Mouse (Mus musculus): ENCODE measurements around the gene Tm2d1.
"Not testable (repeated sequence)": the region's sequence is repeated elsewhere in the genome, so short reads cannot be mapped to it uniquely, and the experiment has no call there.

Gene Tm2d1

DNA sequence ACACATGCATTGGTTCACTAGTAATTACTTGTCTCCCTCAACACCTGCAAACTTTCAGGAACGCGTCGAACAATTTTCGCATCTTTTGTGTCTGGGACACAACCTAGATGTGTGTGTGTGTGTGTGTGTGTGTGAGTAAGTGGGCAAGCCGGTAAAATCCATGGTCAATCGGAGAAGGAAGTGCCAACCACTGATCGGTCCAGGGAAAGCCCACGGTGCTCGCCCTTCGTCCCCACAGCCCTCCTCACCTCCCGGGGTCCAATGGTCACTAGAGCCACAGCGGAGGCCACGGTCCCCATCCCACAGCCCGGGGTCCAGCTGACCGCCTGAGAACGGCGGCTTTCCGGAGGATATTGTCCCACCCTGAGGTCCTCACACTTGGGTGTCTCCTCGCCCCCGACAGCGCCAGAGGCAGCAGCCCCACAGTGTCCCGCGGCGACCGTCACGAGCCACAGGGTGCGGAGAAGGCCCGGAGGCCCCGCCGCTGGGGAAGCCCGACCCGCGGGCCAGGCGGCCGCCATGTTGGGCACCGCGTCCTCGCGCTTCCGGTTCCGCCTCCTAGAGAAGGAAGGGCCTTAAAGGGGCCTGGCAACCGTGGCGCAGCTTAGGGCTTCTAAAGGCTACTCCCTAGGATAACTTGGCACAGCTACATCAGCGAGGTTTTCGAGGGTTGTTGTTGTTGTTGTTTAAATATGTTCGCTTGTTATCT, at the start of gene Tm2d1:
TSS of gene Tm2d1 (minus strand) at position 591 of the 709 bp plus-strand sequence.
- DNase-seq = peak; percentile 88

DNA sequence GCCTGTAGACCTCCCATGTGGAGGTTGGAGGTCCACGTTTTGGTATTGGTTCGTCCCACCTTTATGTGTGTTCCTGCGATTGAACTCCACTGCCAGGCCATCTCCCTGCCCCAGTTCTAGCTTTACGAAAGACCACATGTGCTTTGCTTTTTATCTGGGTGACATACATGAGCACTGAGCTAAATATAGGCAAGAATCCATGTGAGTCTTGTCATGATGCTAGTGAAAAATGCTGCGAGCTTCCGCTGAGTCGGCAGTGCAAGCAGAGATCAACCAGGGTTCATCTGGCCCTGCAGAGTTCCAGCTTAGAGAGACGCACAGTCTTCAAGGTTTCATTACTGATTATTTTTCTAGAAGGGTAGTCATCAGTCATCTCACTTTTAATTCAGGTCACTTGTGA, 45.3 kb upstream of the Tm2d1 start:
- DNase-seq = no peak

DNA sequence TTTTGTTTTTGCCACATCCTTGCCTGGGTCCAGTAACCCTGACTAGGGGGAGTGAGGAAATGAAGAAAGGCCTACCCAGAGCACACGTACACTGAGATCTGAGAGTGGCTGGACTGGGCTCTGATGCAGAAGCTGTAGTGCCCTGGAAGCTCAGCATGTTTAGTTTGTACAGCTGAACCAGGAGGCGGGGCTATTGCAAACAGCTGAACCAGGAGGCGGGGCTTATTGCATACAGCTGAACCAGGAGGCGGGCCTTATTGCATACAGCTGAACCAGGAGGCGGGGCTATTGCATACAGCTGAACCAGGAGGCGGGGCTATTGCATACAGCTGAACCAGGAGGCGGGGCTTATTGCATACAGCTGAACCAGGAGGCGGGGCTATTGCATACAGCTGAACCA, 32.0 kb upstream of the Tm2d1 start:
- not testable (repeated sequence) for DNase-seq

DNA sequence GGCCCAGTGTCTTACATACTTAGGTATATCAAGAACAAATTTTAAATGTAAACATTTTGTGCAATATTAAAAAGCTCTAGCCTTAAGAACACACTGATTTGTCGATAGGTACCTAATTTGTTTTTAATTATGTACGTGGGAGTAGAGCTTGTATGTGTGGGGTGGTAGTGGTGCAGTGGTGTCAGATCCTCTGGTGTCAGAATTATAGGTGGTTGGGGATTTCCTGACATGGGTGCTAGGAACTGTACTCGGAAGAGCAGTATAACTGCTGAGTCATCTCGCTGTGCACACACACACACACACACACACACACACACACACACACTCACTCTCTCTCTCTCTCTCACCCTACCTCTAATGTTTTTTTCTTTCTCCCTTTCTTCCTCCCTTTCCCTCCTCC, 25.3 kb upstream of the Tm2d1 start:
- no peak for DNase-seq

DNA sequence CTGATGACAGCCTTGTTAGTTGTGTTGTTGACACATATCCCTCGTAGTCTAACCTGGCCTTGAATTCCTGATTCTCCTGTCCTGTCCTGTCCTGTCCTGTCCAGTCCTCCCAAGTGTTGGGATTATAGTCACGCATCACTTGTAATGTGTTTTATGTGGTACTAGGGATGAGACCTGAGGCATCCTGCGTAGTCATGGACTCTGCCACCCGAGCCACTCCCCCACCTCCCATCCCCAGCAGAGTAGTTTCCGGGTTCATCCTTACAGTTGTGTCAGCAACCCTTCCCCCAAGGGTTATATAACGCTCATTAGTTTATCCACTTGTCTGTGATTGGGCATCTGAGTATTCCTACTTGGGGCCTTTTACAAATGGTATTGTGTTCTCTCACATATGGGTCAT, 21.3 kb upstream of the Tm2d1 start:
- no peak for DNase-seq

DNA sequence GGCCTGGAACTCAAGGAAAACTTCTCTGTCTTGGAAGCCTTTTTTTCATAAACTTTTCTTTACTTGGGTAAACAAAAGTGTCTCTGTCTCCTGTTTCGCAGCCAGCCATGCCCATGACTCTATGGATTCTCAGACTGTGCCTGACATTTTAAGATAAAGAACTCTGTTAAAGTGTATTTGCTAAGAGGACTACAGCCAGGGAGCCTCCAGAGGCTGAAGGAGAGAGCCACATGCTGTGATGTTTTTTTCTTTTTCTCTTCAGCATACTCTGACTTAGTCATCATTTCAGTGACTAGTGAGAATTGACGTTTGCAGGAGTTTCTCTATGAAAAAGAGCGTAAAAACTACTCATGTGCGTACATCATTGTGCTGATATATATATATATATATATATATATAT, 20.4 kb upstream of the Tm2d1 start:
- DNase-seq = no peak

DNA sequence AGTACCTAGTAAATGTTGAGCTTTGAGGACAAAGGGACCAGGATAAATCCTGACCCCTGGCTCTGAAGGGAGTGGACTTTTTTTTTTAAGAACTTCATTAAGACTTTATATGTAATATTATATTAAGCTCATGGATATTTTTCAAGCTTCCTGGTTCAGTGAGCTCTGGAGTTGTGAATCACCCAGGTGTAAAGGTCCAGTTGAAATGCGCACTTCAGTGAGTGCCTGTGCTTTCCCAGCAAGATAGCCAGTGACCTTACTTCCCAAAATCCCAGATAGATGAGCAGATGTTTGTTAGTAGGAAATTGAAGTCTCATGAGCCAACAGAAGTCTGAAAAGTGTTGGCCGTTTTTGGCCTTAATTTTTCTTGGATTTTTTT, 18.5 kb upstream of the Tm2d1 start:
- DNase-seq = no peak

DNA sequence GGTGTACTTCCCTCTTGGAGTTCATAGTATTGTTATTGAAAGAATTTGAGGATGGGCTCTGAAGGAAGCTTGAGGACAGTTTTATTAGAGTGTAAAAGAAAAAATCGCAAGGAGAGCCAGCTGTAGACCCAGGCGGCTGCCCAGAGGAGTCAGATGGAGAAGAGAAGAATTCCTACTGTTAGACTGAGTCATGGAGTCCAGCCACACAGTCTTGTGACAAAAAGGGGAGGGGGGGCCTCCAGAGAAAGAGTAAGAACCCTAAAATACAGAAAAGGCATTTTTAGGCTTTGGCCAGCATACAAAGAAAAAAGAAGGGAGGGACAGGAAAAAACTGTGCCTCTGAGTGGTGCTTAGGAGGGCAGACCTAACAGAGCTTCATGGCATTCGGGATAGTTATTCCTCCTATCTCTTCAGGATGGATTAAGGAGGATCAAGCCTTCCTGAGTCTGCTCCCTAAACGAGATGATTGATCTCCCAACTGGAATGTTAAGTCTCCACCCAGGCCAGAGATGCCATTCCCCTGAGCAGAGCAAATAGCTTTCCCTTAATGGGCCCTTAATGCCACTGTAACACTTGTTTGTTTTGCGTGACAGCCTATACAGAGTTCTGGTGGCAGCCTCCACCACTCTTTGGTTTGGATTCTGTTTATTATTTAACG, 17.9 kb upstream of the Tm2d1 start:
- no peak for DNase-seq

DNA sequence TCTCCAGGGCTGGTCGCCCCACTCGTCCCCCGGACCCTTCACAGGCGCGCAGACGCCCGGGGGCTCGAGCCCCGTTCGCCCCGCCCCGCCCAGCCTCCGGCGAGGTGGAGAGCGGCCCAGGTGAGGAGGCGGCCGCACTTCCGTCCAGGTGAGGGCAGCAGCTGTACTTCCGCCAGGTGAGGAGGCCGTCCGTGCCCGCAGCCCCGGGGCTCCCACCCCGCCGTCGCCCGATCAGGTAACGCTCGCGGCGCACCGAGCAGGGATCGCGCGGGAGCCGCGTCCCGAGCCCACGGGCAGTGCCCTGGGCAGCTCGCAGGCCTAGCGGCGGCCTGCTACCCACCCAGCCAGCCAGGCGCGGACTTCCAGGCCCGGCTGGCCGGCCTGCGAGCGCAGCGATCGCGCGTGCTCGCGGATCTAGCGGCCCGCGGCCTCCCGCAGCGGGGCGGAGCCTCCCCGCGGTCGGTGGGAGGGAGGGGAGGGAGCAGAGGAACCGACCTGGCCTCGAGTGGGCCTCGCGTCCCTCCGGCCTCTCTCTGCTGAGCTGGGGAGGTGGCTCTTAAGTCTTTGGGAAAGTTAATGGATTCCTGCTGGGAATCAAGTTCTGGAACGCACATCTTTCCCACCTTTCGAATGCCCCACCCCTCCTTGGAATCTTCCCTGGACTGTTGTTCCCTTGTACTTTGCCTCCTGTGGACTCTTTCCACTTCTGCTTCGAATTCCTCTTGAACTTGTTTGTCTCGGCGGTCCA, 12.8 kb upstream of the Tm2d1 start, which contains the start of gene Patj:
TSS of gene Patj (plus strand) at position 96 of the 748 bp plus-strand sequence.
- peak; percentile 72 for DNase-seq

DNA sequence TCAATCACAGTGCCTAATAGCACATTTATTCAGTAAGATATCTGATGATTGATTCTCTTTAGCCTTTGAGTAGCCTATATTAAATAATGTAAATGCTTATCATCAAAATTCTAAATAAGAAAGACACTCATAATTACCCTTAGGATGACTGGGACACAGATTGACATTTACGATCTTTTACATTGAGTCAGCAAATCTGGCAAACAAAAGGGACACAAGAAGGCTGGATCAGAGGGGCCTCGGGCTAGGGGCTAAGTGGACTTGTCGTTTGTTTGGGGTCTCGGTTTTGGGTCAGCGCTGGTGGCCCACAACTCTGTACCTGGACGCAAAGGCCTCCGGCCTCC, 12.2 kb upstream of the Tm2d1 start:
- DNase-seq = no peak

DNA sequence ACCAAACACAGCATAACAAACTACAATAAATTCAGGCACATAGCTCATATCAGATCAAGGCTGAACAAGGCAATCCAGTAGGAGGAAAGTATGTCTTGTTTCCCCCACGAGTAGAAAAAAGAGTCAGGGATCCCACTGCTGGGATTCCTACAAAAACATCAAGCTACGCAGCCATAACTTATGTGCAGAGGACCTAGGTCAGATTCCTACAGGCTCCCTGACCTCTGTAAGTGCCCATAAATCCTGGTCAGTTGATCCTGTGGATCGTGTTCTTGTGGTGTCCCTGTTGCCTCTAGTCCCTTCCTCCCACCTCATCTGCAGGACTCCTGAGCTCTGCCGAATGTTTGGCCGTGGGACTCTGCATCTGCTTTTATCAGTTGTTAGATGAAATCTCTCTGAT, 1.9 kb upstream of the Tm2d1 start:
- DNase-seq = no peak

DNA sequence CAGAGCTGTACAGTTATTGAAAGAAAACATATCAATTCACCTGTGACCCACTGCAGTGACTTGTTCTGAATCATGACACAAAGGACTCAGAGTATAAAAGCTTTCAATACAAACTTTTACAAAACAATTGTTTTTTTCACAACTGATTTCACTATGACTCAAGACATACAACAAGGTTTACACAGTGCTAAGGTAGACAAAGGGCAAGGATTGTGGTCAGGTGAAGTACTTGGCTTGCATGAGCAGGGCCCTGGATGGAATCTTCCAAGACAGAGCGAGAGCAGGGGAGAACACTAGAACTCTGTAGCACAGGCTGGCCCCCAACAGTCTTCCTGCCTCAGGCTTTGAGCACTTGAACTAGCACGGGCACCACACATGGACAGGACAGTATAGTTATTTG, 6.2 kb downstream of the Tm2d1 start:
- no peak for DNase-seq

DNA sequence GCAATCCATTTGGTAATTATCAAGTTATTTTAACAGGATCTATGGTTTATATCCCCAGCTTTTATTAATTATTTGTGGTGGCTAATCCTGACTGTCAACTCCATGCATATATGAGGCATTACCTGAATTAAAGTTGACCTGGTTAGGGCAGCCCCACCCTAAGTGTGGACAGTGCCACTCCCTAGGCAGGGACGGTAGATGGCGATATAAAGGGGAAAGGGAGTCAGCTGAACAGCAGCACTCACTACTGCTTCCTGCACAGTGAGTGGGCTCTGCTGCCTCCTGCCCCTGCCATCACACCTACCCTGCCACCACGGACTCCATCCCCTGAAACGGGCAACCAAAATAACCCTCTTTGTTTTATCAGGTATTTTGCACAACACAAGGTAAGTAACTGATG, 7.7 kb downstream of the Tm2d1 start:
- peak; percentile 6 for DNase-seq

DNA sequence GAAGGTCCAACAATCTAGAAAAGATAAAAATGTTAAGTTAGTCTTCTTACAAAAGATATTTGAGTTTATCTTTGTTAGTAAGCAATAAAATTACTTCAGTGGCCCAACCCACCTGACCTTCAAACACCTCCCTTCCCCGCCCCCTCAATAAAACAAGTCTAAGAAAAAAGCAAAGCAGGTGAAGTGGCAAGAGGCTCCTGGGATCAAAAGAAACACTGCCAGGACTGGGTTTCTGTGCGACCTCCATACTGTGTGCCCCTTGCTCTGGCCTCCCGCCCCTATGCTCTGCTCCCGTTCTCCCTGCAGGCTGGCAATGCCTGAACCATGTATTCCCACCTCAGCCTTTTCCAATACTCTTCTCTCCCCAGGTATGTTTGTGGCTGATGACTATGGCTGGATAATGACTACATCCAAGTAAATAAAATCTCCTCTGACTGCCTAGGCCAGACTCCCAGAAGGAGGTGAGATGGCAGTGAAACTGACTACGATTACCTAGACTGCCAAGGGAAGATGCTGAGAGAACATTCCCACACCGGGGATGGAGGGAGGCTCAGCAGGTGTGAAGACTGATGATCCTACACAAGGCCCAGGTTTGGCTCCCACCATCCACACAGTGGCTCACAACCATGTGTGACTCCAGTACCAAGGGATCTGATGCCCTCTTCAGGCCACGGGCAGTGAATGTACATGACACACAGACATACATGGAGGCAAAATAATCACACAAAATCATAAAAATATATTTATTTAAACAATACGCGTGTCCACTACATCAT, 24.9 kb downstream of the Tm2d1 start:
- no peak for DNase-seq

DNA sequence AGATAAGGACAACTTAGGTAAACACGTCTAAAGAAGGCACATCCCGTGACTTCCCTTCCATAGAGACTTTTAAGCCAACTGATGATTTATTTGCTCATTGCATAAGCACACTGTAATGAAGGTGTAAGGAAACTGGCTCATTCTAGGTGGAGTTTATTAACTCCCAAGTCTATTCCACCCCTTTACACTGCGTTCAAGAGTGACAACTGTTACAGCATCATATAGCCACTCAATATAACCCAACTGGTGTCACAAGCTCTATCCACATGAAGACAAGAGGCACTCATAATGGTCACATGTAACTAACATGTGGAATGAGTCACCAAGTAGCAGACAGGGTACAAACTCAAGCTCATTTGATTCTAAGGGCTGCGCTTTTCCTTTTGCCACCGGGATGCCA, 34.5 kb downstream of the Tm2d1 start:
- no peak for DNase-seq

DNA sequence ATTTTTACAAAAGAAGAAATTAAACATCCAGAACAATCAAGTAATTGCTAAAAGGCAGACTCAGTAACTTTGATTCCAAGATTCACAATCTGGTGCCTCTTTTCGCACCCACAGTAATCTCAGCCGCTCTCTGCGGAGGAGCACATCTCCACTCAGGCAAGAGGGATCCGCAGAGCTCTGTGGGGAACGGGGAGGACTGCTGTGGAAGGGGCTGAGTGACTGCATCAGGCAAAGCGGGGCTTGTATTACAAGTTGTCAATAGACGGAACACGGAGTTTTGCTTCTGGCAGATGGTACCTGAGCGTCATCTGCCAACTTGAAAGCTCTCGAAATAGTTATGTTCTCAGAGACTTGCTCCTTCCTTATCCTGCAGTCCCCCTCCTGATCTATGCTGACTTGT, 37.3 kb downstream of the Tm2d1 start:
- no peak for DNase-seq

DNA sequence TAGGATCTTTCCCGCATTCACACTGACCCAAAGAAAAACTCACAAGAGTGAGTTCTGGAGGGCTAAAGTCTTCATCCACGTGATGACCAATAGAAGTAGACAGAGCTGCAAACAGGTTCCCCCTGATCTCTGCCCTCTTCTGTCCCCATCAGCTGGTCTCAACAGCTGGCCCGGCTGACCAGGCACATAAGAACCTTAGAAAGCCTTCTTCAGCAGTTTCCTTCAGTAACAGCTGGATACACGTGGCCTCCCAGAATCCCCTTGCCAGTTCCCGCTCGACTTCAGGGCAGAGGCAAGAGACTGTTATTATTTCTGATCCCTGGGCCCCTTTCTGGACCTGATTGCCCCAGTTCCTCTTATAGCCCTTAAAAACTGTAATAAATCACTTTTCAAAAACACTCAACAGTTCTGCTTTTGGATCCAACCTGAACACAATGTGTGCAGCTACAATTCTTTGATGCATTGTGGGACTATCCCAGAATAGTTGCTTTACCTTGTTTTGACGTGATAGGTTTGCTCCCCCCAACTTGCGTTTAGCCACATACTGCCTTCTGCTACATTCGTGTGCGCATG, 43.0 kb downstream of the Tm2d1 start:
- peak; percentile 65 for DNase-seq

DNA sequence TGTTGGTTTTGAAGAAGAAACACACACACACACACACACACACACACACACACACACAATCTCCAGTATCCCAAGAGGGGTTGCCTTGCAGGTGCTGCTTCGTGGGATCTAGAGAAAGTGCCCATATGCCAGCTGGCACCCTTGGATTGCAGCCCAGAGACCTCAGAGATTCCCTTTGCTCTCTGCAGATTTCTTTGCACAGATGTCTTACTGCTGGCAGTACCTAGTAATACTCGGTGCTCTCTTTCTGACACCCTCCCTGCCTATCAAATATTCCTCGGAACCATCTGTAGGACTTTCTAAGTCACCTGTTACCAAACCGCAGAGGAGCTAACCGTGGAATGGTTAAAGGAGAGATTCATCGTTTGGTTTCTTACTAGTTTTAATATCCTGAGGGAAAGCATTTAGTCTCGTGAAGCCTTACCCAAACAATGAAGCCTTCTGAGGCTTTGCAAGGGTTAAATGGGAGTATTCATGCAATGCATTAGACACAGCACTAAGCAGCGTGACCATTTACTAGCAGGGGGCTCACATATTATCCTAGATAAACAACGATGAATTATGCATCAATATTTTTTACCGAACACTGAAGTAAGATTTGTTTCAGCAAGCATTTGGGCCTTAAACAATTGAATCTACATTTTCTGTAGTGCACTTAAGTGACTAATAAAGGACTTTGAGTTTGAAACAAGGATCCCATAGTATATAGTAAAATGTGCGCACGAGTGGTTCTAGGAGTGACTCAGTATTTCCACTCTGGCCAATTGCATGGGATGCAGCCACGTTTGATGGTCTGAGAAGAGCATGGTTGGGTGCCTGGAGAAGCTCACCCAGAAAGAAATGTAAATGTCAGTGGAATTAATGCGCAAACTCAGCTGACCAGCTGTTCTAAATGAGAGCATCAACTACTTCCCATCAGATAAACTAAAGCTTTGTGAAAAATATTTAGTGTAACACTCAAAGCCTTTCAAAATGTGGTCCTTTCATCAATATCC, 44.2 kb downstream of the Tm2d1 start:
- DNase-seq = no peak

DNA sequence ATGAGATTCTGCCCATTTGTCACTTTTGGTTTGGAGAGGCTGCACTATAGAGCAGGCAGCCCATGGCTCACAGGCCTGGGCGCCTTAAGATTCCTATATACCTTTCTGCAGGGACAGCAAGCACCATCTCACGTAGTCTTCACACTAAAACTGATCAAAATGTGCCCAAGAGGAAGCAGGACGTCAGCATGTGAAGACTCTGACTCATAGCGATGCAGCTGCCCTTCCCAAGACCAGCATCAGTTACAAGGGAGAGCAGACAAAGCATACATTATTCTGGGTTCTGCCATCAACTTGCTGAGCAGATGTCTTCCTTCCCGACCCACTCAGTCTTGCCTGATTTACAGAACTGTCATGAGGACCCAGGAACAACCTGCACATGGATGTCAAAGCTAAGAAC, 45.9 kb downstream of the Tm2d1 start:
- no peak for DNase-seq

DNA sequence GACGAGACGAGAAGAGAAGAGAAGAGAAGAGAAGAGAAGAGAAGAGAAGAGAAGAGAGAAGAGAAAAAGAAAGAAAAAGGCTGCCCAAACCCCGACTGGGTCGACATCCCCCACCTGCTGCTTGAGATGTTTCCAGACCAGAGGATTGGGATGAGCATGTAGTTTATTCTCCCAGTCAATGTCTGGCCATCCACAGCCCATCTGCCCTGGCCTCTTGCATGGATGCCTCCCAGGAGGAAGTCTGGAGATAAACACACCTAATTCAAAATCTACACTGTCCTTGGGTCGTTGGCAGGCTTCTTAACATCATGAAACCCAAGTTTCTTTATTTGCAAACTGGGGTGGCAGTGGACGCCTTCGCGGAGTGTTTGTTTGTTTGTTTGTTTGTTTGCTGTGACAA, 47.4 kb downstream of the Tm2d1 start:
- DNase-seq = no peak

DNA sequence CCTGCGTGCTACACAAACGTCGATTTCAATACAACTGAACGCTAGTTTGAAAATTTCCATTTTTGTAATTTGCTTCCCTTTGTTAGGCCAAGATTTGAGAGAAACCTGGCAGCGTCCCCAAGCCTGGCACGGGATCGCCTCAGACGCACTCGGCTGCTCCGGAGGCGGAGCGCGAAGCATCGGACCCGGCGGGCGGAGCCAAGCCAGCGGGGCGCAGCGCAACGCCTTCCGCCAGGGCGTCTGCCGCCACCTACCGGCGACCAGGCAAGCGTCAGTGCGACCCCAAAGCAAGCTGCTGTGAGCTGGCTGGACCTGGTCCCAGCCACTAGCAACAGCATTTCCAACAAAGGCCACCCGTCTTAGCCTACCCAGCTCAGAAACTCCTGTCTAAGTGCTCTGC, 60.9 kb downstream of the Tm2d1 start:
- DNase-seq = peak; percentile 97
